Mouse (Mus musculus) lung, postnatal 0 days (tissue): ENCODE measurements around the gene Aldh3b1.

Experiments
- CTCF ChIP-seq: IDR thresholded peaks from 2 replicates; pipeline ENCODE4 v1.5.1; 2016; ENCODE audit warnings: antibody characterized with exemption, mild to moderate bottlenecking
- EP300 ChIP-seq: IDR thresholded peaks from 2 replicates; pipeline ENCODE4 v1.6.1; 2016; ENCODE audit warnings: antibody characterized with exemption, mild to moderate bottlenecking, control low read depth

DNA sequence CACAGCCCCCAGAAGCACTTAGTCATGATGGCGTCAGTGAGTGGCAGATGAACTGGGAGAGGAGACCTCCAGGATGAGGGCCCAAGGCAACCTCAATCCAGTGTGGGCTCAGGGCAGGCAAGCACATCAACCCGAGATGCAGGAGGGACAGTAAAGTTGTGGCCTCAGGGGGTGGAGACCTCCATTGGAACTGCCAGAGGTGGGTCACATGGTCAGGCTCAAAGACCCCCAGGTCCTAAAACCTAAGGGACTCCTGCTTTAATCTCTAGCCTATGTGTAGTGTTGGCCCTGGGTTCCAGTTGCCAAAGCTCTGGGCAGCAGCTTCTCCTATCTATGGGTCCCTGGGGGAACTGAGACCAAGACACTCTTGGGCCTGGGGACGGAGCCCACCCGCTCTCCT, 829 bp downstream of the Aldh3b1 start:
- TF ChIP-seq CTCF (no peak), EP300 (no peak)
